Mouse (Mus musculus) heart, postnatal 0 days (tissue): ENCODE results near the gene Srrm3. TPM values are rescaled to one million over a fixed set of nuclear protein-coding genes. Genes with fewer than 3 reads are reported as not detected.
A peak's percentile ranks its signal among the peaks of the same experiment; 100 is the strongest.

Experiments
- ATAC-seq: fragments of 200-750 bp; cut with Nextera tagmentation; 2 replicates; pipeline ENCODE4 v1.8.0; 2017; ENCODE audit warnings: low read depth, moderate number of reproducible peaks, moderate library complexity; ENCODE audit not compliant: insufficient read depth
- DNase-seq: peaks from one replicate; pipeline ENCODE4 v3.0.0-alpha.2; 2016; ENCODE audit warnings: low spot score
- H3K27ac ChIP-seq: fragments of 300-500 bp; sonication (generic); 2 replicates; pipeline ENCODE4 v1.5.1; 2014; ENCODE audit warnings: low read depth, mild to moderate bottlenecking
- H3K27me3 ChIP-seq: fragments of 300-500 bp; sonication (generic); 2 replicates; pipeline ENCODE4 v1.6.1; 2014; ENCODE audit warnings: low read length, mixed read lengths; ENCODE audit not compliant: control insufficient read depth, insufficient read depth
- H3K36me3 ChIP-seq: fragments of 300-500 bp; sonication (generic); replicated peaks from 2 replicates; pipeline ENCODE4 v1.6.1; 2014; ENCODE audit warnings: low read length, mixed read lengths; ENCODE audit not compliant: control insufficient read depth, insufficient read depth
- H3K4me1 ChIP-seq: fragments of 300-500 bp; sonication (generic); 2 replicates; pipeline ENCODE4 v1.6.1; 2014; ENCODE audit warnings: antibody characterized with exemption; ENCODE audit not compliant: control insufficient read depth, insufficient read depth
- H3K4me2 ChIP-seq: fragments of 300-500 bp; sonication (generic); 2 replicates; pipeline ENCODE4 v1.6.1; 2014; ENCODE audit warnings: low read depth, mild to moderate bottlenecking, low read length, moderate library complexity
- H3K4me3 ChIP-seq: fragments of 300-500 bp; sonication (generic); 2 replicates; pipeline ENCODE4 v1.5.1; 2014; ENCODE audit warnings: low read depth, low read length
- H3K9ac ChIP-seq: fragments of 300-500 bp; sonication (generic); replicated peaks from 2 replicates; pipeline ENCODE4 v1.6.1; 2014; ENCODE audit warnings: low read depth, low read length, mixed read lengths
- H3K9me3 ChIP-seq: fragments of 300-500 bp; sonication (generic); replicated peaks from 2 replicates; pipeline ENCODE4 v1.6.1; 2016; ENCODE audit warnings: low read length; ENCODE audit not compliant: control insufficient read depth
- CTCF ChIP-seq: IDR thresholded peaks from 2 replicates; pipeline ENCODE4 v1.5.1; 2016; ENCODE audit warnings: antibody characterized with exemption, control low read depth, low read depth
- EP300 ChIP-seq: IDR thresholded peaks from 2 replicates; pipeline ENCODE4 v1.6.1; 2016; ENCODE audit warnings: antibody characterized with exemption, low read depth
- WGBS: fragments of 180-500 bp; shearing (Covaris S2); extraction: QIAGEN DNeasy Blood & Tissue Kit; methylation state at CpG from one replicate; pipeline ENCODE4 v1.1.7; 2014; 5-methylcytosine and 5-hydroxymethylcytosine counted together
- polyA plus RNA-seq: library from polyadenylated mRNA; unstranded; fragments of >200 nt; fragmentation: Nextera tagmentation; extraction: Ambion mirVana; gene quantifications from 2 replicates; pipeline ENCODE4 v1.2.1, GENCODE M21; 2015
- total RNA-seq: library from RNA; depleted of rRNA; stranded (reverse); fragments of >200 nt; gene quantifications from 2 replicates; pipeline ENCODE4 v1.2.3, GENCODE M21; 2014; ENCODE audit warnings: low replicate concordance

Srrm3 gene
- total and polyA plus RNA-seq, 2 experiments from 2014 or later, result 0.31 TPM; not detected in 1

DNA sequence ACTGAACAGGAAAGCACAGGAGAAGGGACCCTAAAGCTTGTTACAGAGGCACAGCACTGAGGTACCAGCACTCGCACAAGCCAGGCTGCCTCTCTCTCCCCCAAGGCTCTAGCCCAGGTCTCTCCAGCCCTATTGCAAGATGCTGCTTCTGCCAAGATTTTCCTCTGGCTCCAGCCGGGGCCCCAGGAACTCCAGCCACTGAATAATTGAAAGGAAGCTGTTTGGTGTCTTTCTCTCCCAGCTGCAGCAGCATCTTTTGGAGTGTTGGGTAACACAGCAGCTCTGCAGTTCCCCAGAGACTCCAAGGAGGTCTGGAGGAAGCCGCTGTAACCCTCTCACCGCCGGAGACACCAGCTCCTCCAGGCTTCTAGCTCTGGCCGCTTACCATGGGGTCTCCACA is 19.5 kb downstream of the Srrm3 start:
- H3K4me1 ChIP-seq, result no peaks in the 10 kb centered on the region
- H3K9me3 ChIP-seq, result no peaks in the 10 kb centered on the region
- no peak for TF ChIP-seq EP300
- no peak for TF ChIP-seq CTCF
- no peak for ATAC-seq
- no peaks in the 10 kb centered on the region for H3K36me3 ChIP-seq
- H3K4me3 ChIP-seq, result no peak overlapping the region
- H3K27ac ChIP-seq, result no peak overlapping the region
- no peak overlapping the region for H3K4me2 ChIP-seq
- no peaks in the 10 kb centered on the region for H3K27me3 ChIP-seq
- DNase-seq, result no peak
- WGBS, result 39% methylated on average over 6 of the region's 6 CpGs
- H3K9ac ChIP-seq, result no peak overlapping the region

GRCm38 (mm10) chr5:135829381-135829780 is 22.7 kb downstream of the Srrm3 start:
- DNase-seq (no peak), ATAC-seq (no peak)
- TF ChIP-seq EP300 (no peak), CTCF (no peak)
- H3K9me3 ChIP-seq, result no peaks in the 10 kb centered on the region
- H3K27ac ChIP-seq, result no peak overlapping the region
- 81% methylated on average over 8 of the region's 8 CpGs for WGBS
- H3K4me3 ChIP-seq, result no peak overlapping the region
- H3K4me1 ChIP-seq, result no peaks in the 10 kb centered on the region
- no peak overlapping the region for H3K9ac ChIP-seq
- no peaks in the 10 kb centered on the region for H3K36me3 ChIP-seq
- no peak overlapping the region for H3K4me2 ChIP-seq
- peaks cover 1% of the 10 kb centered on the region; the same call in 1 of the 2 replicates for H3K27me3 ChIP-seq

DNA sequence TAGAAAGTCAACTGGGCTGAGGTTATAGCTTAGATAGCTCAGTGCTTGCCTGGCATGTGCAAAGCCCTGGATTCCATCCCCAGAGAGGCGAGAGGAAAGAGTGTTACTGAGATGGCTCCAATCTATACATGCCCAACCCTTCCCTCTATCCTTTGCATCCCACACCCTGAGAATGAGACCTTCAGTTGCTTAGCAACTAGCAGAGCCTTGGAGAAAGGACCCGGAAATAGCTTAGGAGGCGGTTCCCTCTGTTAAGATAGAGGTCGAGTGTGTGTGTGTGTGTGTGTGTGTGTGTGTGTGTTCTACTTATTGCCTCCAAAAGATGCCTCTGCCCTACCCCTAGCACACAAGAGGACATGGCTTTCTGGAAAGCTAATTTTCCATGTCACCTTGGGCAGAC is 26.0 kb downstream of the Srrm3 start:
- WGBS, result 18% methylated on average over 4 of the region's 4 CpGs
- H3K36me3 ChIP-seq, result no peaks in the 10 kb centered on the region
- DNase-seq, result no peak

GRCm38 (mm10) chr5:135834769-135835491 is 28.2 kb downstream of the Srrm3 start:
- TF ChIP-seq CTCF, result no peak
- no peak for TF ChIP-seq EP300
- Histone ChIP-seq H3K27me3 (peaks cover 26% of the 10 kb centered on the region), H3K36me3 (no peaks in the 10 kb centered on the region), H3K4me2 (peak overlapping the region; percentile 73), H3K9me3 (no peaks in the 10 kb centered on the region), H3K4me3 (peak overlapping the region; percentile 43), H3K27ac (no peak overlapping the region), H3K9ac (no peak overlapping the region), H3K4me1 (peaks cover 9% of the 10 kb centered on the region)
- ATAC-seq (peak; percentile 82), DNase-seq (peak; percentile 28)
- WGBS, result 1% methylated on average over 47 of the region's 47 CpGs

More for the DNA sequence above, 26.0 kb downstream of the Srrm3 start:
- H3K9me3 ChIP-seq, result no peaks in the 10 kb centered on the region
- ATAC-seq, result no peak
- H3K4me1 ChIP-seq, result peaks cover 9% of the 10 kb centered on the region
- no peak overlapping the region for H3K27ac ChIP-seq
- TF ChIP-seq EP300 (no peak), CTCF (no peak)
- H3K4me2 ChIP-seq, result no peak overlapping the region
- peaks cover 20% of the 10 kb centered on the region for H3K27me3 ChIP-seq
- H3K4me3 ChIP-seq, result no peak overlapping the region
- H3K9ac ChIP-seq, result no peak overlapping the region

DNA sequence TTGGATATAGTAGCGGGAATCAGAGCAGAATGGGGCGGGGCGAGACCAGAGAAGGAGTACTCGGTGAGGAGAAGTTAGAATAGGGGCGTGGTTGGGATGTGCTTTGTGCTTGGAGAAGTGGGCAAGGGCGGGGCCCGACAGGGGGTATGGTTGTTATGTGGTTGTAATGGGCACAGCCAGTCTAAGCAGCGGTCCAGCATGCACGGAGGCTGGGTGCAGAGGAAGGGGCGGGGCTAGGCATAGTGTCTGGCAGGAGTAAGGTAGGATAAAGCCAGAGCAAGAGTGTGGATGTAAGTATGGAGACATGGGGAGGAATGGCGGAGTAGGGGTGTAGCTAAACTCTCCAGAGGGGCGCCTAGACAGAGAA is 28.8 kb downstream of the Srrm3 start:
- DNase-seq, result no peak
- Histone ChIP-seq H3K27me3 (peaks cover 28% of the 10 kb centered on the region), H3K4me2 (peak overlapping the region; percentile 73), H3K27ac (no peak overlapping the region), H3K36me3 (no peaks in the 10 kb centered on the region), H3K9me3 (no peaks in the 10 kb centered on the region), H3K4me1 (peaks cover 9% of the 10 kb centered on the region), H3K9ac (no peak overlapping the region), H3K4me3 (peak overlapping the region; percentile 43)
- TF ChIP-seq EP300 (no peak), CTCF (no peak)
- peak; percentile 39; the same call in 1 of the 2 replicates for ATAC-seq
- WGBS, result 4% methylated on average over 12 of the region's 12 CpGs

- Histone ChIP-seq H3K27ac (no peak overlapping the region), H3K36me3 (no peaks in the 10 kb centered on the region), H3K4me3 (no peak overlapping the region), H3K4me2 (no peak overlapping the region; the same call in 1 of the 2 replicates), H3K9ac (no peak overlapping the region), H3K9me3 (no peaks in the 10 kb centered on the region), H3K27me3 (peaks cover 28% of the 10 kb centered on the region), H3K4me1 (peaks cover 9% of the 10 kb centered on the region)
- DNase-seq (no peak), ATAC-seq (no peak)
- TF ChIP-seq EP300 (no peak), CTCF (no peak)
- 20% methylated on average over 12 of the region's 12 CpGs for WGBS
These were observed 29.3 kb downstream of the Srrm3 start for GRCm38 (mm10) chr5:135835981-135836380.
